In genomic region chr6:47978897-47979368, GRCm38 (mm10) we compare ENCODE assay signal across 8 mouse cellular contexts. TPM values are rescaled to one million over a fixed set of nuclear protein-coding genes. Genes with fewer than 3 reads are reported as not detected.
DNase-seq lines count a peak whose midpoint lies in the region; ATAC-seq and TF ChIP-seq lines count a peak whose summit lies in the region.

No protein-coding gene starts in this region.

- 20% methylated on average over 6 of the region's 6 CpGs for WGBS in forebrain, embryonic 16.5 days
- WGBS in liver, postnatal 0 days (ENCODE audit: insufficient replicate concordance): 11% methylated on average over 6 of the region's 6 CpGs
- WGBS in thymus, adult 2 months: 17% methylated on average over 6 of the region's 6 CpGs

- H3K27ac ChIP-seq in forebrain, embryonic 16.5 days (ENCODE audit: low read length): no peak overlapping the region
- H3K27ac ChIP-seq in liver, postnatal 0 days (ENCODE audit: low read depth): peak overlapping the region; percentile 69; the same call in 1 of the 2 replicates
- no peak overlapping the region for H3K27ac ChIP-seq in thymus, adult 2 months (ENCODE audit: control insufficient read depth, insufficient read depth, low read length)

- H3K36me3 ChIP-seq in G1E (replicated peaks): no peaks in the 10 kb centered on the region
- no peaks in the 10 kb centered on the region for H3K36me3 ChIP-seq in forebrain, embryonic 16.5 days (ENCODE audit: control insufficient read depth, insufficient read depth)
- H3K36me3 ChIP-seq in liver, postnatal 0 days (replicated peaks; ENCODE audit: insufficient read depth, low read length): no peaks in the 10 kb centered on the region
- no peaks in the 10 kb centered on the region for H3K36me3 ChIP-seq in thymus, adult 2 months (ENCODE audit: control insufficient read depth, insufficient read depth, low read length)

- peaks cover 11% of the 10 kb centered on the region for H3K27me3 ChIP-seq in G1E (ENCODE audit: insufficient read depth, low read length)
- H3K27me3 ChIP-seq in forebrain, embryonic 16.5 days (replicated peaks; ENCODE audit: control insufficient read depth, insufficient read depth, low read length): no peaks in the 10 kb centered on the region
- no peaks in the 10 kb centered on the region for H3K27me3 ChIP-seq in liver, postnatal 0 days (ENCODE audit: insufficient read depth, low read length)
- no peaks in the 10 kb centered on the region for H3K27me3 ChIP-seq in thymus, adult 2 months (ENCODE audit: control insufficient read depth, insufficient read depth, low read length)

- H3K4me3 ChIP-seq in G1E (ENCODE audit: low read depth, low read length): no peak overlapping the region
- no peak overlapping the region for H3K4me3 ChIP-seq in forebrain, embryonic 16.5 days (replicated peaks; ENCODE audit: low read length)
- no peak overlapping the region for H3K4me3 ChIP-seq in liver, postnatal 0 days (ENCODE audit: low read depth, low read length)
- H3K4me3 ChIP-seq in thymus, adult 2 months (ENCODE audit: control insufficient read depth, insufficient read depth, low read length): no peak overlapping the region

- DNase-seq in G1E (ENCODE audit: low spot score): peak; percentile 26
- DNase-seq in c-Kit-positive CD71-negative TER-119-negative erythroid progenitor cells, embryonic 14.5 days (ENCODE audit: low read depth): peak; percentile 75
- peak; percentile 71 to 75 for DNase-seq in heart, postnatal 14 days
- DNase-seq in layer of hippocampus, adult 11-12 months (ENCODE audit: low spot score): peak; percentile 81
- peak; percentile 73 for DNase-seq in liver, postnatal 0 days
- DNase-seq in ovary, adult 18-20 months (ENCODE audit: low spot score): peak; percentile 65
- peak; percentile 72 for DNase-seq in thymus, adult 2 months

- TF ChIP-seq CTCF in G1E (IDR thresholded peaks at IDR 0.05; ENCODE audit: low read depth, low read length): no peak
- peak; percentile 73 for TF ChIP-seq CTCF in liver, postnatal 0 days (IDR thresholded peaks at IDR 0.05; ENCODE audit: low read depth)
- TF ChIP-seq CTCF in thymus, adult 2 months (IDR thresholded peaks at IDR 0.05; ENCODE audit: borderline replicate concordance, control insufficient read depth, extremely low read depth, insufficient read depth, low read length, poor library complexity): no peak

- ATAC-seq in G1E (ENCODE audit: extremely low read depth, insufficient number of reproducible peaks, low FRiP score, poor library complexity, severe bottlenecking): peak; percentile 22; the same call in 1 of the 2 replicates
- ATAC-seq in forebrain, embryonic 16.5 days: peak; percentile 64
- peak; percentile 95 for ATAC-seq in liver, postnatal 0 days

- intact Hi-C loops in heart, postnatal 14 days (cut with DNase I): no loop called here

- H3K9me3 ChIP-seq in G1E (replicated peaks): no peaks in the 10 kb centered on the region
- 0 out of 2 replicates have a peak, but pooled peaks cover 2% of the 10 kb centered on the region for H3K9me3 ChIP-seq in forebrain, embryonic 16.5 days (ENCODE audit: control insufficient read depth, low read length)
- H3K9me3 ChIP-seq in liver, postnatal 0 days (ENCODE audit: low read length): no peaks in the 10 kb centered on the region

- TF ChIP-seq POLR2A in thymus, adult 2 months (IDR thresholded peaks at IDR 0.05; ENCODE audit: control insufficient read depth, extremely low read depth, insufficient read depth, low read length, poor library complexity): no peak

- H3K4me2 ChIP-seq in forebrain, embryonic 16.5 days (ENCODE audit: low read length): no peak overlapping the region
- no peak overlapping the region for H3K4me2 ChIP-seq in liver, postnatal 0 days (ENCODE audit: low read depth, low read length)

- peaks cover 3% of the 10 kb centered on the region for H3K4me1 ChIP-seq in G1E (ENCODE audit: insufficient read depth, low read depth, low read length)
- H3K4me1 ChIP-seq in forebrain, embryonic 16.5 days (replicated peaks; ENCODE audit: control insufficient read depth, insufficient read depth, low read length): no peaks in the 10 kb centered on the region
- H3K4me1 ChIP-seq in liver, postnatal 0 days (ENCODE audit: insufficient read depth): no peaks in the 10 kb centered on the region
- H3K4me1 ChIP-seq in thymus, adult 2 months (replicated peaks; ENCODE audit: control insufficient read depth, insufficient read depth, low read length): no peaks in the 10 kb centered on the region

- no peak for TF ChIP-seq EP300 in liver, postnatal 0 days (IDR thresholded peaks at IDR 0.05; ENCODE audit: low read depth)

- H3K9ac ChIP-seq in forebrain, embryonic 16.5 days (replicated peaks; ENCODE audit: low read depth, low read length): no peak overlapping the region
- H3K9ac ChIP-seq in liver, postnatal 0 days (replicated peaks): no peak overlapping the region

RNA-seq across cellular contexts. Expression of gene Zfp956, which starts 25.7 kb away (rescaled TPM):
- total RNA-seq in G1E (2014; fragmentation: Nextera tagmentation): 6.2 and 6.5 TPM in 2 replicates
- 5.8 and 8.6 TPM in 2 replicates for total RNA-seq in G1E (2017)
- polyA plus RNA-seq in G1E (2012): 5.5 and 8.0 TPM in 2 replicates
- polyA plus RNA-seq in forebrain, embryonic 16.5 days (2015; fragmentation: Nextera tagmentation; extraction: Ambion mirVana): 23.2 and 24.6 TPM in 2 replicates
- 1 to 10 TPM; 1.3 to 1.9 TPM for total RNA-seq in heart, postnatal 14 days (2021)
- 2.7 TPM in 2 replicates for polyA plus RNA-seq in liver, postnatal 0 days (2015; fragmentation: Nextera tagmentation; extraction: Ambion mirVana)
- polyA plus RNA-seq in thymus, adult 2 months (2012; rRNA removed): 35.6 and 38.4 TPM in 2 replicates

RNA-seq across cellular contexts. Expression of gene Zfp212, which starts 58.7 kb away (rescaled TPM):
- total RNA-seq in G1E (2014; fragmentation: Nextera tagmentation) (11.1 and 11.4 TPM in 2 replicates), G1E (2017) (7.6 and 8.2 TPM in 2 replicates)
- polyA plus RNA-seq in G1E (2012): 14.0 and 16.5 TPM in 2 replicates
- polyA plus RNA-seq in forebrain, embryonic 16.5 days (2015; fragmentation: Nextera tagmentation; extraction: Ambion mirVana): 21.0 and 22.1 TPM in 2 replicates
- 10 to 100 TPM; 11.7 to 13.0 TPM for total RNA-seq in heart, postnatal 14 days (2021)
- 4.0 and 5.1 TPM in 2 replicates for polyA plus RNA-seq in liver, postnatal 0 days (2015; fragmentation: Nextera tagmentation; extraction: Ambion mirVana)
- 25.3 and 26.4 TPM in 2 replicates for polyA plus RNA-seq in thymus, adult 2 months (2012; rRNA removed)

Comparison
In these comparisons a context has a peak if more than half of its experiments do, and no peak if none do; other contexts are left out.
1. ATAC-seq: peak in every context shown above with its lines; median percentile 95 in liver, postnatal 0 days; 64 in forebrain, embryonic 16.5 days; 22 in G1E.
2. DNase-seq: peak in every context shown above with its lines; median percentile 81 in layer of hippocampus, adult 11-12 months; 75 in c-Kit-positive CD71-negative TER-119-negative erythroid progenitor cells, embryonic 14.5 days; 73 in heart, postnatal 14 days; 73 in liver, postnatal 0 days; 72 in thymus, adult 2 months; 65 in ovary, adult 18-20 months; 26 in G1E.